Mouse (Mus musculus) retina, postnatal 7 days (tissue): ENCODE data around the gene Nsd2.
"Not testable (repeated sequence)": the region's sequence is repeated elsewhere in the genome, so short reads cannot be mapped to it uniquely, and the experiment has no call there.

Experiments
- DNase-seq: peaks from one replicate; pipeline ENCODE4 v3.0.0-alpha.2; 2012; ENCODE audit warnings: low read depth, low spot score

Nsd2 gene

GRCm38 (mm10) chr5:33932413-33932812 lies 111.9 kb downstream of the Nsd2 start:
- no peak for DNase-seq

GRCm38 (mm10) chr5:33934081-33934480 lies 113.6 kb downstream of the Nsd2 start:
- no peak for DNase-seq

- DNase-seq, result no peak
These were observed 114.4 kb downstream of the Nsd2 start for GRCm38 (mm10) chr5:33934877-33935276.

GRCm38 (mm10) chr5:33935700-33936111 lies 115.2 kb downstream of the Nsd2 start:
- DNase-seq, result no peak

GRCm38 (mm10) chr5:33936120-33936707 lies 115.7 kb downstream of the Nsd2 start, which contains the start of gene Nelfa:
Gene Nelfa (minus strand): TSS chr5:33936413.
- peak; percentile 97 for DNase-seq

GRCm38 (mm10) chr5:33937230-33937629 lies 116.7 kb downstream of the Nsd2 start:
- DNase-seq, result no peak

- DNase-seq, result no peak
These were observed 117.9 kb downstream of the Nsd2 start for GRCm38 (mm10) chr5:33938448-33938847.

- not testable (repeated sequence) for DNase-seq
These were observed 126.5 kb downstream of the Nsd2 start for GRCm38 (mm10) chr5:33947035-33947434.
